Mouse (Mus musculus): ENCODE results near the gene Chn2. TPM values are rescaled to one million over a fixed set of nuclear protein-coding genes. Genes with fewer than 3 reads are reported as not detected.

Gene Chn2
- polyA plus RNA-seq, 1 experiment from 2014 or later, result 31.9 TPM

DNA sequence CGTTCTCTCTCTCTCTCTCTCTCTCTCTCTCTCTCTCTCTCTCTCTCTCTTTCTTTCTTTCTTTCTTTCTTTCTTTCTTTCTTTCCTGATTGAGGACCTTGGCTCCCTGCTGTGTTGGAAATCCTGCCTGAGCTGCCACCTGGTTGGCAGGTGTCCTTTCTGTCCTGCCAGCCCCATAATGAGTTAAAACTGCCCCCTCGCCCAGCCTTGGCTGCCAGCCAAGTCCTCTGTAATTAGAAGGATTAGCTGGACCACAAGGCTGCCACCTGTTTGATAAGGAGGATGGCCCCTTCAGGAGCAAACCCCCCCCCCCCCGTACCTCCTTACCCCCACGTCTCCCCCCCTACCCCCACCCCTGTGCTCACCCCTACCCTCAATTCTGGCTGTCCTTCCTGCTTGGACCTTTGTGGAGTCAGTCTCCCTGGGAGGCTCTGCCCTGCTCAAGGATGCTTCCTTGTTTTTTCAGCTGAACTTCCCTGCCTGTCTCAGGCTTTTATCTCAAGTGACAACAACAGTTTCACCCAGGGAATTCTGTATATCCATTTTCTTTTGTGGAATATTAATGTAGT is 72.1 kb downstream of the Chn2 start:
- Histone ChIP-seq H3K9ac (no peak overlapping the region), H3K36me3 (ENCODE audit: poor library complexity, severe bottlenecking) (no peaks in the 10 kb centered on the region), H3K4me3 (no peak overlapping the region), H3K4me1 (peaks cover 35% of the 10 kb centered on the region), H3K27me3 (no peaks in the 10 kb centered on the region), H3K9me3 (replicated peaks) (0 out of 2 replicates have a peak, but pooled peaks cover 2% of the 10 kb centered on the region), H3K27ac (peak overlapping the region; percentile 44), H3K4me2 (no peak overlapping the region)
- ATAC-seq, result no peak
- 5% methylated on average over 4 of the region's 4 CpGs for WGBS

DNA sequence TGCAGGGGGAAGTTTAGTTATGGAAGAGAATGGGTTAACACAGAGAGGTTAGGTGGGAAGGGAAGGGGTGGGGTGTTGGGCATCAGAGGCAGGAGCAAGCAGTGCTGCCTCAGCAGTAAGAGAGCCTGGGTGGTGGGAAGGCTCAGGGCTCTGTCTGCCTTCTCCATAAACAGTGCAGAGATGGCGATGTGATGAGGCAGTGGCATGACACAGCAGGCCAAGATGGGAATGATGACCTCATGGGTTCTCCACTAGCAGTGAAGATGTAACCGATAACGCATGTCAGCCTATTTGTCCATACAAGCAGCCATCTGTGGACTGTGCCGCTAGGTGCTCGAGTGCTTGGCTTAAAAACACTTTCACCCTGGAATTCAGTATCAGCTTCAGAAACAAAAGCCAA is 74.0 kb downstream of the Chn2 start:
- ATAC-seq, result no peak
- WGBS, result 86% methylated on average over 5 of the region's 5 CpGs
- Histone ChIP-seq H3K27ac (no peak overlapping the region), H3K4me2 (no peak overlapping the region), H3K9ac (no peak overlapping the region), H3K27me3 (no peaks in the 10 kb centered on the region), H3K4me3 (no peak overlapping the region), H3K36me3 (ENCODE audit: poor library complexity, severe bottlenecking) (no peaks in the 10 kb centered on the region), H3K4me1 (peaks cover 35% of the 10 kb centered on the region), H3K9me3 (replicated peaks) (0 out of 2 replicates have a peak, but pooled peaks cover 2% of the 10 kb centered on the region)

DNA sequence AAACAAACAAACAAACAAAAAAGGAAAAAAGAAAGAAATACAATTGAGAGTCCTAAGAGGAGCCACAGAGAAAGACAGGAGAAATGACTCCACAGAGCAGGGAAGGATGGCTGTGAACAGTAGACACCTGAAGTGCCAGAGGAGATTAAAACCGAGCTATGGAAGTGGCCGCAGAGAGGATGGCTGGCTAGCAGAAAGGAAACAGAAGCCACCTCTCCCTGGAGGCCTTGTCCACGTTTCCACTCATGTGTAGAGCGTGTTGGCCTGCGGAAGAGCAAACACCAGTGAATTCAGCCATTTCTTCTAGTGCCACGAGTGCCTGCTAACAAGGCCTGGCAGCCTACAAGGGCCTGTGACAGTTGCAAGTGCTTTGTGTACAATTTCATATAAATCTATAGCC is 75.1 kb downstream of the Chn2 start:
- no peak for ATAC-seq
- WGBS, result 90% methylated on average over 6 of the region's 6 CpGs

DNA sequence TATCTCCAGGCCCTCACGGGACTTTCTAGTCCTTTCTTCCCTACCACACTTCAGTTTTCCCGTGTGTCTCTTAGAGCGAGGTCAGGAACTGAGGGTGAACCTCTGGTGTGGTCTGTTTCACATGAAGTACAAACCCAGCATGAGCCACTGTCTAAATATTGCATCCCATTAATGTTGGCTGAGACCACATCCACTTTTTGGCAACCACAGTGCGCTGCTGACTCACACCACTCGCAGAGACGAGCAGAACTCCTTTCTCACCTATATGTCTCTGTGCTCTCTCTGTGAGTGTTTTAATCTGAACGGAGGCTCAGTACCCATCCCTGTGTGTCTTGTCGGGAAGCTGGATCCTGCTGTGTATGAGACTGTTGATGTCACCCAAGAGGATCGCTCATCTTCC is 76.9 kb downstream of the Chn2 start:
- Histone ChIP-seq H3K36me3 (ENCODE audit: poor library complexity, severe bottlenecking) (no peaks in the 10 kb centered on the region), H3K27me3 (no peaks in the 10 kb centered on the region), H3K4me1 (peaks cover 37% of the 10 kb centered on the region), H3K4me2 (no peak overlapping the region), H3K9ac (no peak overlapping the region), H3K9me3 (replicated peaks) (0 out of 2 replicates have a peak, but pooled peaks cover 2% of the 10 kb centered on the region), H3K27ac (no peak overlapping the region), H3K4me3 (no peak overlapping the region)
- no peak for ATAC-seq
- WGBS, result 93% methylated on average over 9 of the region's 9 CpGs

More for the DNA sequence above, 75.1 kb downstream of the Chn2 start:
- H3K4me2 ChIP-seq, result no peak overlapping the region
- no peak overlapping the region for H3K27ac ChIP-seq
- no peaks in the 10 kb centered on the region for H3K27me3 ChIP-seq
- H3K9ac ChIP-seq, result no peak overlapping the region
- H3K4me3 ChIP-seq, result no peak overlapping the region
- H3K9me3 ChIP-seq (replicated peaks), result 0 out of 2 replicates have a peak, but pooled peaks cover 2% of the 10 kb centered on the region
- no peaks in the 10 kb centered on the region for H3K36me3 ChIP-seq (ENCODE audit: poor library complexity, severe bottlenecking)
- peaks cover 41% of the 10 kb centered on the region for H3K4me1 ChIP-seq

DNA sequence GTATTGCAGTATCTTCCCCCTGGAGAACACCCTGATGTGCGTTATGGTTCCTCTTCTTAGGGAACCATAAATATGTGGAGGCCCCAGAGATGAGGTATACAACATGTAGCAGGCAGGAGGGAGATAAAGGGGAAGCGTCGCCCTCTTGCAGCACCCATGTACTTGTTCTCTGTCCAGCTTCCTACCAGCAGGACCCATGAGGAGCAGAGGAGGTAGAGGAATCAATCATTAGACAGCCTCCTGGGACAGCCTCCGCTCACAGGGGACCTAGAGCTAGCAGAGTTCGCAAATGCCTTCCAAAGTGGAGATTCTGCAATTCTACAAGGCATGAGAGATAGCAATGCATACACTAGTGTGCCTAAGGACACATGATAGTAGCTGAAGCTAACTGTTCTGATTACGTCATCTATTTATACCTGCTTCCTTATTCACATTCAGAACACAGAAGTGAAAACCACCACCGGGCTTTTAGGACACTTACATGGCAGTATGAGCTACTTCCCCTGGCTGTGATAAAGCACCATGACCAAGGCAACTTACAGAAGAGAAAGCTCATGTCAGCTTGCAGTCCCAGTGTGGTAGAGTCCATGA is 77.7 kb downstream of the Chn2 start:
- no peaks in the 10 kb centered on the region for H3K27me3 ChIP-seq

DNA sequence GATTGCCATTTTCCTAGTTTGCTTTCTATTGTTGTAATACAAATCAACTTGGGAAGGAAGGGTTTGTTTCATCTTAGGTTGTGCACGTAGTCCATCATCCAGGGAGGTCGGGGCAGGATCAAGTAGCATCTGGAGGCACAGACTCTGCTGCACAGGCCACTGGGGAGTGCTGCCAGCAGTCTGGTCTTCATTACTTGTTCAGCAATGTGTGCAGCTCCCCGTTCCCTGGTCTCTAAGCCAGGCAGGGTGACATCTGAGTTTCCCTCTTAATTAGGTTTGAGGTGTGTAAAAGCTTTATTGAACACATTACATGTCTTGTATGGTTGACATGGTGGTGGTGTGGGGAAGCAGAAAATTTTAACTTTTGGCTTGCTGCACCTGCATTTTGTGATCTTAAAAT is 79.0 kb downstream of the Chn2 start:
- H3K4me2 ChIP-seq, result no peak overlapping the region
- no peaks in the 10 kb centered on the region for H3K27me3 ChIP-seq
- peaks cover 21% of the 10 kb centered on the region for H3K4me1 ChIP-seq
- no peak overlapping the region for H3K4me3 ChIP-seq
- no peak for ATAC-seq
- 0 out of 2 replicates have a peak, but pooled peaks cover 2% of the 10 kb centered on the region for H3K9me3 ChIP-seq (replicated peaks)
- H3K36me3 ChIP-seq (ENCODE audit: poor library complexity, severe bottlenecking), result no peaks in the 10 kb centered on the region
- H3K27ac ChIP-seq, result no peak overlapping the region
- 72% methylated on average over 3 of the region's 3 CpGs for WGBS
- H3K9ac ChIP-seq, result no peak overlapping the region

More for the DNA sequence above, 77.7 kb downstream of the Chn2 start:
- no peak overlapping the region for H3K27ac ChIP-seq
- H3K9me3 ChIP-seq (replicated peaks), result 0 out of 2 replicates have a peak, but pooled peaks cover 2% of the 10 kb centered on the region
- H3K4me1 ChIP-seq, result peaks cover 29% of the 10 kb centered on the region
- no peak for ATAC-seq
- H3K36me3 ChIP-seq (ENCODE audit: poor library complexity, severe bottlenecking), result no peaks in the 10 kb centered on the region
- 89% methylated on average over 7 of the region's 7 CpGs for WGBS
- no peak overlapping the region for H3K4me2 ChIP-seq
- no peak overlapping the region for H3K4me3 ChIP-seq
- no peak overlapping the region for H3K9ac ChIP-seq

DNA sequence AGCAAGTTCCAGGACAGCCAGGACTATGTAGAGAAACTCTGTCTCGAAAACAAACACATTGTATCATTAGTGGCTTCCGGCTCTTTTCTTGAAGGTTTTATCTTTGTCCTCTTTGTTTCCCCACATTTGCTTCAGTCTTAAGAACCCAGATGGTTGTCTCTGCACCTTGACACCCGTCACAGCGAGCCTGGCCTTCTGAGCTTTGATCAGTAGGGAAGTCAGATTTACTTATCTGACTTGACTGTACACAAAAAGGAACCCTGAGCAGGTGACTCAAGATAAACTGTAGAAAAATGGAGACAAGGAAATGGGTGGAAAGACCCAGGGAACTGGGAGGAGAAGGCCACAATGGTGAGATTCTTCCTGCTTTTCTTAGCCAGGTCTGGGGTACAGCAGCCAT is 79.5 kb downstream of the Chn2 start:
- no peak overlapping the region for H3K9ac ChIP-seq
- no peak overlapping the region for H3K4me2 ChIP-seq
- no peaks in the 10 kb centered on the region for H3K36me3 ChIP-seq (ENCODE audit: poor library complexity, severe bottlenecking)
- ATAC-seq, result no peak
- no peak overlapping the region for H3K4me3 ChIP-seq
- WGBS, result 87% methylated on average over 4 of the region's 4 CpGs
- H3K27ac ChIP-seq, result peak overlapping the region; percentile 40; the same call in 1 of the 2 replicates
- H3K27me3 ChIP-seq, result no peaks in the 10 kb centered on the region
- no peaks in the 10 kb centered on the region for H3K9me3 ChIP-seq (replicated peaks)
- peaks cover 21% of the 10 kb centered on the region for H3K4me1 ChIP-seq

DNA sequence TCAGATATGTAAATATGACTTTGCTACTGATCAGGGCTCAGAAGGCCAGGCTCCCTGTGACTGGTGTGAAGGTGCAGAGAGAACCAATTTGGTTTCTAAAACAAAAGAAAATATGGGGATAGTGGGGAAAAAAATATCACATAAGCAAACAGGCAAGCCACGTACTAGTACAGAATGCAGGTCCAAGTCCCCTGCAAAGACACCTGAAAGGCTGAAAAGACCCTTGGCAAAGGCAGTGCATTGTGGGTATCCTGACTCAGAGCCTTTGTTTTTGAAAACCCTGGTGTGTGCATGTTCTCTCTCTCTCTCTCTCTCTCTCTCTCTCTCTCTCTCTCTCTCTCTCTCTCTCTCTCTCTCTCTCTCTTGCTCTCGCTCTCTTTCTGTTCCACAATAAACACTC is 80.1 kb downstream of the Chn2 start:
- Histone ChIP-seq H3K4me1 (peaks cover 21% of the 10 kb centered on the region), H3K27ac (peak overlapping the region; percentile 40), H3K9me3 (replicated peaks) (no peaks in the 10 kb centered on the region), H3K27me3 (no peaks in the 10 kb centered on the region), H3K36me3 (ENCODE audit: poor library complexity, severe bottlenecking) (no peaks in the 10 kb centered on the region), H3K4me3 (no peak overlapping the region), H3K9ac (no peak overlapping the region), H3K4me2 (no peak overlapping the region)
- WGBS, result 13% methylated on average over 2 of the region's 2 CpGs
- peak; percentile 55 for ATAC-seq

DNA sequence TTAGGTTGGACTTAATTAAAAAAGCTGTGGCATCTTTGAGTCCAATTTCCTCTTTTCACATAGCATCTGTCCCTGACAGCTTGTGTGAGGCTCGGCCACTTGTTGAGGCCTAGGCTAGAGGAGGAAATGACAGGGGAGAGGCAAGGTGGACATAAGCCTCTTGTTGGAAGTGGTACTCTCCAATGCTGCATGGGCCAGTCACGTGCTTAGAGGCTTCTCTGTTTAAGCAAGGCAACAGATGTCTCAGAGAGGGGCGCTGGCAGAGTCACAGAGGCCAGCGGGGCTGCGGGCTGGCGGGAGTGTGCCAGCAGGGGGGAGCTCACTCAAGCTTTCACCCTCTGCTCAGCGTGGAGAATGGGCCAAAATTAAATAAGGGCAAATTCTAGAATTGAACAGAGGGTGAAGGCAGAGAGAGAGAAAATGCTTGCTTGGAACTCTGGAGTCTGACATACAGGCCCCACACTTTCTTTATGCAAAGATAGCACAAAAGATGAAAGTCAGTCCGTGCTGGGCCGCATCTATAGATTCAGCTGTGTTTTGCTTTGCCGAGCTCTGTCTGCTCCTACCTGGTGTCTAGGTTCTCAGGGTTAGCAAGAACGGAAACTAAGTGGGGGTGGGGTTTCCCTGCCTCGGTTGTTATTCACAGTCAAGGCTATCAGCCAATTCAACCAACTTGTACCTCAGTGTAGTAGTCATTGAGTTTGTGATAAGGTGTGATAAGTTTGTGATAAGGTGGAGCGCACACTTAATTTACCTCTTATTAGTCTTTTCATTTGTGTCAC is 80.7 kb downstream of the Chn2 start:
- Histone ChIP-seq H3K9ac (no peak overlapping the region), H3K9me3 (replicated peaks) (no peaks in the 10 kb centered on the region), H3K4me2 (no peak overlapping the region), H3K4me1 (peaks cover 21% of the 10 kb centered on the region), H3K27ac (peak overlapping the region; percentile 40), H3K4me3 (no peak overlapping the region), H3K27me3 (no peaks in the 10 kb centered on the region), H3K36me3 (ENCODE audit: poor library complexity, severe bottlenecking) (no peaks in the 10 kb centered on the region)
- WGBS, result 24% methylated on average over 13 of the region's 13 CpGs
- peak; percentile 85 for ATAC-seq

DNA sequence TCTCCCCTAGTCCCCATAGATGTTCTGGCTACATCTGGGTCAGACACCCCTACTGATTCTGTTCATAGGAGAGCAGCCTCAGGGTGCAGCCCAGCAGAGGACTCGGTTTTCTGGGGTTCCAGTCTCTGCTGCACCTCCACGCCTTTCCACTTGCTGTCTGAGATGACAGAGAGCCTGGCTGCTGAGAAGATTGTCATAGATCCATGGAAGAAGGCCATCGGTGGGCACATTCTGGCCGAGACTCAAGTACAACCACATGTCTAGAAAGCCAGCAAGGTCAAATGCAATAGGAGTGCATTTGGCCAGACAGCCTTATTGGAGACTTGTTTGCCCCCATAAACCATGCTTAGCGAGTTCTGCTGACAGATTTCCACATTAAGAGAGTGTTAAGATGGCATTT is 81.5 kb downstream of the Chn2 start:
- WGBS, result 83% methylated on average over 5 of the region's 5 CpGs

DNA sequence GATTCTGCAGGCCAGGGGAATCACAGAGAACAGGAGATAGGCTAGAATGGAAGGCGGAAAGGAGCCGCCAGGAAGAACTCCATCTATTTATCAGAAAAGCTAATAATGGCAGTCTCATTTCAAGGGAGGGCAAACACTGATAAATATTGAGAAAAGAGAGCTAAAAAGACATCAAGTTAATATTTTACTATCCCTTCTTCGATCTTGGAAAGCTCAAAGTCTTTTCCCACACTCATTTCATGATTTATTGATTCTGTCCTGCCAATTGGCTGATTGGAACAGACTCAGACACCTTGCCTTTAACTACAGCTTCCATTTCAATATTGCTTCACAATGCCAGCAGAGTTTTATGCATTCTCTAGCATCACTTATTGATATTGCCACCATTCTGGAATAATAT is 85.2 kb downstream of the Chn2 start:
- Histone ChIP-seq H3K36me3 (ENCODE audit: poor library complexity, severe bottlenecking) (no peaks in the 10 kb centered on the region), H3K4me2 (no peak overlapping the region), H3K27ac (no peak overlapping the region), H3K9me3 (replicated peaks) (no peaks in the 10 kb centered on the region), H3K4me1 (peaks cover 37% of the 10 kb centered on the region), H3K27me3 (no peaks in the 10 kb centered on the region), H3K4me3 (no peak overlapping the region), H3K9ac (no peak overlapping the region)
- no peak for ATAC-seq
- WGBS, result 89% methylated on average over 3 of the region's 3 CpGs

More for the DNA sequence above, 81.5 kb downstream of the Chn2 start:
- Histone ChIP-seq H3K4me3 (no peak overlapping the region), H3K27ac (no peak overlapping the region), H3K4me1 (peaks cover 21% of the 10 kb centered on the region), H3K4me2 (no peak overlapping the region), H3K9ac (no peak overlapping the region), H3K36me3 (ENCODE audit: poor library complexity, severe bottlenecking) (no peaks in the 10 kb centered on the region), H3K9me3 (replicated peaks) (no peaks in the 10 kb centered on the region), H3K27me3 (no peaks in the 10 kb centered on the region)
- no peak for ATAC-seq

DNA sequence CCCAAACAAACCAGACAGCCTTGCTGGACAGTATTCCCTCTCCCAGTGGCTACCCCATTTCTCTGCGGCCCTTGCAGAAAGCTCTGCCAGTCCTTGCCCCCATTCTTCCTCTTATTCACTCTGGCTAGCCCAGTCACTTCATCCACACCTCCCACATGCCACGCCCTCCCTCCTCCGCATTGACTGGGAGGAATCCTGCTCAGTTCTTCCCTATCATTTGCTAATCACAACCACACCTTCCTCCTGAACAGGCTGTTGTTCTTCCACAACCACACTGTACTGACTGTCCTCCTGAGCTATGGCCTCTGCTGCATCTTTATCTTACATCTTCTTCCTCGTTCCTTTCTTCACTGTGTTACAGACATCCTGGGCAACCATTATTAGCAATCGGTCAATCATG is 86.2 kb downstream of the Chn2 start:
- Histone ChIP-seq H3K4me3 (no peak overlapping the region), H3K27me3 (no peaks in the 10 kb centered on the region), H3K36me3 (ENCODE audit: poor library complexity, severe bottlenecking) (no peaks in the 10 kb centered on the region), H3K9ac (no peak overlapping the region), H3K4me1 (peaks cover 31% of the 10 kb centered on the region), H3K9me3 (replicated peaks) (no peaks in the 10 kb centered on the region), H3K4me2 (no peak overlapping the region), H3K27ac (no peak overlapping the region)
- ATAC-seq, result no peak
- 86% methylated on average over 5 of the region's 5 CpGs for WGBS

Measured in forebrain, embryonic 13.5 days (tissue).